Mouse (Mus musculus) neural tube, embryonic 11.5 days (tissue): ENCODE measurements around the gene Mif4gd. TPM values are rescaled to one million over a fixed set of nuclear protein-coding genes. Genes with fewer than 3 reads are reported as not detected.

ENCODE experiments used
- ATAC-seq: fragments of 200-750 bp; cut with Nextera tagmentation; 2 replicates; pipeline ENCODE4 v1.8.0; 2017; ENCODE audit warnings: moderate number of reproducible peaks, mild to moderate bottlenecking, moderate TSS enrichment, moderate library complexity; ENCODE audit not compliant: insufficient read depth, low FRiP score, low TSS enrichment
- DNase-seq: peaks from one replicate; pipeline ENCODE4 v3.0.0-alpha.2; 2015; ENCODE audit warnings: low spot score
- H3K27ac ChIP-seq: fragments of 300-500 bp; sonication (generic); 2 replicates; pipeline ENCODE4 v1.5.1; 2014; ENCODE audit warnings: low read depth, mild to moderate bottlenecking, low read length
- H3K27me3 ChIP-seq: fragments of 300-500 bp; sonication (generic); 2 replicates; pipeline ENCODE4 v1.6.1; 2014; ENCODE audit warnings: mild to moderate bottlenecking, low read length, mixed read lengths; ENCODE audit not compliant: control insufficient read depth, insufficient read depth
- H3K36me3 ChIP-seq: fragments of 300-500 bp; sonication (generic); 2 replicates; pipeline ENCODE4 v1.6.1; 2014; ENCODE audit warnings: mild to moderate bottlenecking, low read length, moderate library complexity, mixed read lengths; ENCODE audit not compliant: control insufficient read depth, insufficient read depth
- H3K4me1 ChIP-seq: fragments of 300-500 bp; sonication (generic); 2 replicates; pipeline ENCODE4 v1.6.1; 2014; ENCODE audit warnings: low read length, mixed read lengths; ENCODE audit not compliant: control insufficient read depth, insufficient read depth
- H3K4me2 ChIP-seq: fragments of 300-500 bp; sonication (generic); 2 replicates; pipeline ENCODE4 v1.6.1; 2014; ENCODE audit warnings: low read depth, mild to moderate bottlenecking, moderate library complexity
- H3K4me3 ChIP-seq: fragments of 300-500 bp; sonication (generic); 2 replicates; pipeline ENCODE4 v1.5.1; 2014; ENCODE audit warnings: low read depth, low read length
- H3K9ac ChIP-seq: fragments of 300-500 bp; sonication (generic); 2 replicates; pipeline ENCODE4 v1.6.1; 2014; ENCODE audit warnings: mild to moderate bottlenecking, low read length
- H3K9me3 ChIP-seq: fragments of 300-500 bp; sonication (generic); 2 replicates; pipeline ENCODE4 v1.6.1; 2016; ENCODE audit warnings: low read length; ENCODE audit not compliant: control insufficient read depth
- WGBS: fragments of 180-500 bp; shearing (Covaris S2); extraction: QIAGEN DNeasy Blood & Tissue Kit; methylation state at CpG from one replicate; pipeline ENCODE4 v1.1.7; 2014; 5-methylcytosine and 5-hydroxymethylcytosine counted together
- polyA plus RNA-seq: library from polyadenylated mRNA; unstranded; fragments of >200 nt; fragmentation: Nextera tagmentation; extraction: Ambion mirVana; gene quantifications from 2 replicates; pipeline ENCODE4 v1.2.1, GENCODE M21; 2014

Mif4gd gene
- polyA plus RNA-seq, 1 experiment from 2014 or later: 17.1 TPM

DNA sequence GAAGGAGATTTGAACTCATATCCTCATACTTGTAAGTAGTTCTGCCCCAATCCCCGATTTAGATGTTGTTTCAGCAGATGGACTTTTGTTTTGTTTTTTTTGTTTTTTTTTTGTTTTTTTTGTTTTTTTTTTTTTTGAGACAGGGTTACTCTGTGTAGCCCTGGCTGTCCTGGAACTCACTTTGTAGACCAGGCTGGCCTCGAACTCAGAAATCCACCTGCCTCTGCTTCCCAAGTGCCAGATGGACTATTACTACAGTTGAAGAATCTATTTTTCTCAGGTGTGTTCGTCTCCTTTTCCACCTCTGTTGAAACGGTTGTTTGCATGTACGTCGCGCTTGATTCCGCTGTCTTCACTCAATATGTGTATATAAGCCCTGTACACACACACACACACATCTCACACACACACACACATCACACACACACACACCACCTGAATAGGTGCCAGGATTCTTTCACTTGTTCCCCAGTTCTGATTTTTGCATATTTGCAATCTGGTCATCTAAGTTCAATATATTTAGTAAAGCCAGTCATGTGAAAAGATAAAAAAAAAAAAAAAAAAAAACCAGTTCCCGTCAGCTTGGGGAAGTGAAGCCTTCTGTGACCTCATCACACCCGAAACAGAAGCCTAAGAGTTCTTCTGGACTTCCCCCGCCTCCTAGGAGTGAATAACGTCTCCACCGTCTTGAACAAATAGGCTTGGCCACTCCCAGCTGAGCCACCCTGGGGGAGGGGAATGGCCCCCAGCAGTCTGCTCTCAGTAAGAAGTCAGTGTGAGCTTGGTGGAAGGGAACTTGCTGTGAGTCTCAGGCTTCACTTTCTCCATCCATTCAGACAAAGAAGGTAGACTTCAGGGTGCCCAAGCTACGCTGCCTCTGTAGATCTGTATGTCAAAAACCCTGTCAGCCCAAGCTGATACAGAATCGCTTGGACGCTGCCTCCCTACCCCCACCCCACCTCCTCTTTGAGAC lies 18.0 kb upstream of the Mif4gd start:
- Histone ChIP-seq H3K9me3 (no peaks in the 10 kb centered on the region), H3K36me3 (no peaks in the 10 kb centered on the region), H3K27me3 (no peaks in the 10 kb centered on the region), H3K4me1 (0 out of 2 replicates have a peak, but pooled peaks cover 2% of the 10 kb centered on the region), H3K9ac (no peak overlapping the region), H3K4me2 (no peak overlapping the region), H3K4me3 (no peak overlapping the region), H3K27ac (no peak overlapping the region)
- DNase-seq: no peak
- 55% methylated on average over 16 of the region's 16 CpGs for WGBS
- no peak for ATAC-seq

DNA sequence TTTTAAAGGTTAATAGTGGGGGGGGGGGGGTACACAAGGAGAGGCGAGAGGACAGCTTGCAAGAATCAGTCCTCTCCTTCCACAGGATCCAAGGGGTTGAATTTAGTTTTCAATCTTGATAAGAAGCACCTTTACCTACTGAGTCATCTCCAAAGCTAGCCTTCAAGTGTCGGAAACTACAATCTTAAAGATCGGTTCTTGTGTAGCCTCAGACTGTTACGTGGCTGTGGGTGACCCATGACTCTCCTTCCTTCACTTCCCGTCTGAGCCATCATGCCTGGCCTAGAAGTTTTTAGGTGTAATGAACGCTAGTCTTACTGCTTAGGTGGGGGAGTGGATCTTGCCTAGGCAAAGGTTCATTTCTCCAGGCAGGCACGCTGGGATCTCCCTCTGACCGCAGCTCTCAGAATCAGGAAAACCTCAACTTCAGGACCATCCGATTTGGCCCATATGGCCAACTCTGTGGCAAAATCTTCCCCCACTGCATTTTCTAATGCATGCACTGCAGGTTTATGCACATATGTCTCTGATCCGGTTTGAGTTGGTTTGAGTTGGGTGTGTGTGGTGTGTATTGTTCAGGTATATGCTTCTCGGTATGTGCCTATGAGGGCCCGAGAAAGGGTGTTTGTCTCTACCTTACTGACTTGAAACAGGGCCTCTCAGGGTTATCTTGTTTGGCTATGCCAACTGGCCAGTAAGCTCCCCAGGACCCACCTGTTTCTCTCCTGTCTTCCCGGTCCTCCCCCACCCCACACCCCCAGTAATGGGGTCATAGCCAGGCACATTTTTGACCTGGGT lies 17.2 kb upstream of the Mif4gd start:
- H3K36me3 ChIP-seq: no peaks in the 10 kb centered on the region

DNA sequence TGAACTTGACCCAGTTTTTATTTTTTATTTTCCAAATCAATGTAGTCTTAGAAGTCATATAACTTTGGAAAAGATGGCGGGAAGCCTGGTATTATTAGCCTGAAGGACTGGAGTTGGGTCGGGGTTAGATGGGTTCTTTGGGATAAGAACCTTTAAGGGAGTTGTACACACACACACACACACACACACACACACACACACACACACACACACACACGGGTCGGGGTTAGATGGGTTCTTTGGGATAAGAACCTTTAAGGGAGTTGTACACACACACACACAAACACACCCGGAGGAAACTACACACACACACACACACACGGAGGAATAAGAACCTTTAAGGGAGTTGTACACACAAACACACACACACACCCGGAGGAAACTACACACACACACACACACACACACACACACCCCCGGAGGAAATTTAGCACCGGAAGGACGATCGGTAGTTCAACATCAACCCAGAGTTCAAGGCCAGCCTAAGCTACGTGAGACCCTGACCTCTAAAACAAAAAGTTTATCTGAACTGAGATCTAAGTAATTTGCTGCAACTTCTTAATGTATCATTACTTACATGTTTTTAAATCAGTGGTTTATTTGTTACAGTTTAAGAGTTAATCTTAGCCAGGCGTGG lies 15.8 kb upstream of the Mif4gd start:
- H3K27ac ChIP-seq: no peak overlapping the region

More for the DNA sequence above, 17.2 kb upstream of the Mif4gd start:
- DNase-seq: no peak
- Histone ChIP-seq H3K4me2 (no peak overlapping the region), H3K9ac (no peak overlapping the region), H3K4me1 (0 out of 2 replicates have a peak, but pooled peaks cover 2% of the 10 kb centered on the region), H3K27ac (no peak overlapping the region), H3K9me3 (no peaks in the 10 kb centered on the region), H3K4me3 (no peak overlapping the region), H3K27me3 (no peaks in the 10 kb centered on the region)
- 85% methylated on average over 13 of the region's 13 CpGs for WGBS
- ATAC-seq: no peak

DNA sequence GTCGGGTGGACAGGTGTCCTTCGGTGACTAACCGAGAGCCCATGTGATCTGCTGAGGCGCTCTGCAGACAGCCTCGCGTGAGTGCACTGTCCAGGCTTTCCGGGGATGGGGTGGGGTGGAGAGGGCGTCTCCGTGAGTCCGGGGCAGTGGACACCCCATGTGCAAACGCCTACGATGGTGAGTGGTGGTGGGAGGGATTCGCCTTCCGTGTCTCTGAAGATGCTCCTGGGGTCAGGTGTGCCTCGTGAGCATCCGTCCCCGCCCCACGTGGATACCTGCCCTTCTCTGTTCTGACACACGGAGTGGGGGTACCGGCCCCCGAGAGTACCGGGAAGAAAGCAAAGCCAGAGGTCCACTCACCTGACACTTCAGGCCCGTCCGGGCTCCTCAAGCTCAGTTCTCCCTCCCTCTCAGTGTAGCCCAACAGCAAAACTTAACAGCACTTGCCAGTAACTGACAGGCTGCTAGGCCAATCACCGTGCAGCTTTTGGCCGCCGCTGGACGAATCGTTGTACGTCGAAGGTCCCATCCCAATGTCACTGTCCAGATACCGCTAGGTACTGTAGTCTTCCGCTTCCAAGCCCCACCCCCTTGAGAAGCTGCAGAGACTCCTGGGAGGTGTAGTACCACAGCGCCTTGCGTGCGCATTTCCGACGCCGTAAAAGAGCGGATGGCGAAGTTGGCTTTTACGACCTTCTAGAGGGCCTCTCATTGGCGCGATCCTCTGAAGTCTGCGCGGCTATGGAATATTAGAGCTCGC lies 15.1 kb upstream of the Mif4gd start, which contains the start of gene Slc25a19:
Slc25a19 (minus strand) TSS at position 591 of the 760 bp plus-strand sequence.
- peak; percentile 100 for ATAC-seq
- Histone ChIP-seq H3K36me3 (peaks cover 1% of the 10 kb centered on the region; the same call in 1 of the 2 replicates), H3K4me2 (peak within 1 kb of the TSS; percentile 95), H3K4me3 (peak within 1 kb of the TSS; percentile 65), H3K9ac (peak within 1 kb of the TSS; percentile 56), H3K27me3 (no peaks in the 10 kb centered on the region), H3K4me1 (0 out of 2 replicates have a peak, but pooled peaks cover 2% of the 10 kb centered on the region), H3K27ac (no peak within 1 kb of the TSS), H3K9me3 (no peaks in the 10 kb centered on the region)
- DNase-seq: peak; percentile 98
- WGBS: under 1% methylated on average over 47 of the region's 47 CpGs

More for the DNA sequence above, 15.8 kb upstream of the Mif4gd start:
- Histone ChIP-seq H3K27me3 (no peaks in the 10 kb centered on the region), H3K4me2 (peak overlapping the region; percentile 37), H3K4me1 (0 out of 2 replicates have a peak, but pooled peaks cover 2% of the 10 kb centered on the region), H3K4me3 (peak overlapping the region; percentile 65), H3K9me3 (no peaks in the 10 kb centered on the region), H3K9ac (no peak overlapping the region; the same call in 1 of the 2 replicates), H3K36me3 (no peaks in the 10 kb centered on the region)
- DNase-seq: no peak
- no peak for ATAC-seq
- 66% methylated on average over 11 of the region's 13 CpGs for WGBS

DNA sequence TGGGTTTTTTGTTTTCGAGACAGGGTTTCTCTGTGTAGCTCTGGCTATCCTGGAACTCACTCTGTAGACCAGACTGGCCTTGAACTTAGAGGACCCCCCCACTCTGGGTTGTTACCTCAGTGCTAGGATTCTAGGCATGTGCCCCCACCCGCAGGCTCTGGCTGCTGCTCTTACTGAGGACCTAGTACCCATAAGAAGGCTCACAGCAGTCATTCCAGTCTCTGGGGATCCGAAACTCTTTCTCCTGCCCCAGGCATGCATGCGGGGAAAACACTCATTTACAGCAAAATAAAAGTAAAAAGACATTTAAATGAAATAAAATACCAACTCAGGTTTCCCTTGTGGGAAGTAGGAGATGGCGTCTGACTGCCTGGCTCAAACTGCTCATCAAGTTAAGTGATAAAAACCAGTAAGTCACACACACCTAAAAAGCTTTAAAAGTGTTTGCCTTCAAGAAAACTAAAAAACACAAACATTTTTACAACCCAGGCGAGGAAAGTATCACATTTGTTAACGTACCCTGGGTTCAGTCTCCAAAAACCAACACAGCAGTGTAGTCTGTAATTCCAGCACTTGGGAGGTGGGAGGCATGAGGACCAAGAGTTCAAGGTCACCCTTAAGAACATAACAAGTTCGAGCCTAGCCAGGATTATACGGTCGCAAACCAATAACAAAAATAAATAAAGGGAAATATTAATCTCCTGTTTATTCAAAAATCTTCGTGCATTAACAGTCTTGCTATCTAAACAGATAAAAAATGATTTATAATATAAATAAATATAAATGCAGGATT lies 14.3 kb upstream of the Mif4gd start:
- no peak overlapping the region for H3K27ac ChIP-seq

DNA sequence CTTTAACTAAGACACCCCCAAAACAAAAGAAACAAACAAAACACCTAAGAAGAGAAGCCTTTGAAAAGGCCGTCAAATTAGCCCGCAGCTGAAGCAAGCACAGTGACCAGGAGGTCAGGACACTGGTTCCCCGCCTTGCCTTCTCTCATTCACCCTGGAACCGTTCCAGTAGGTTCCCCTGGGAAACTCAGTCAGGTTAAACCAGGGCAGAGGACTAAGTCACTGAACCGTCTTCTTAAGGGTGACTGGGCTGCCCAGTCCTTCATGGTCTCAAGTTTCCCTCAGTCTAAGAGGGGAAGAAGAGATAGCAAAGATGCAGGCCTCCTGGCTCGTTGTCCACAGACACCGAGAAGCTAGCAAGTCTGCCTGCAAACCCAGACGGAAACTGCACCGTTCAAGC lies 13.1 kb upstream of the Mif4gd start:
- no peak for ATAC-seq
- no peak overlapping the region for H3K9ac ChIP-seq

More for the DNA sequence above, 14.3 kb upstream of the Mif4gd start:
- Histone ChIP-seq H3K27me3 (no peaks in the 10 kb centered on the region), H3K4me3 (peak overlapping the region; percentile 65), H3K9ac (no peak overlapping the region; the same call in 1 of the 2 replicates), H3K4me1 (0 out of 2 replicates have a peak, but pooled peaks cover 2% of the 10 kb centered on the region), H3K4me2 (peak overlapping the region; percentile 95), H3K36me3 (peaks cover 3% of the 10 kb centered on the region; the same call in 1 of the 2 replicates), H3K9me3 (no peaks in the 10 kb centered on the region)
- ATAC-seq (no peak), DNase-seq (no peak)
- 54% methylated on average over 11 of the region's 11 CpGs for WGBS

DNA sequence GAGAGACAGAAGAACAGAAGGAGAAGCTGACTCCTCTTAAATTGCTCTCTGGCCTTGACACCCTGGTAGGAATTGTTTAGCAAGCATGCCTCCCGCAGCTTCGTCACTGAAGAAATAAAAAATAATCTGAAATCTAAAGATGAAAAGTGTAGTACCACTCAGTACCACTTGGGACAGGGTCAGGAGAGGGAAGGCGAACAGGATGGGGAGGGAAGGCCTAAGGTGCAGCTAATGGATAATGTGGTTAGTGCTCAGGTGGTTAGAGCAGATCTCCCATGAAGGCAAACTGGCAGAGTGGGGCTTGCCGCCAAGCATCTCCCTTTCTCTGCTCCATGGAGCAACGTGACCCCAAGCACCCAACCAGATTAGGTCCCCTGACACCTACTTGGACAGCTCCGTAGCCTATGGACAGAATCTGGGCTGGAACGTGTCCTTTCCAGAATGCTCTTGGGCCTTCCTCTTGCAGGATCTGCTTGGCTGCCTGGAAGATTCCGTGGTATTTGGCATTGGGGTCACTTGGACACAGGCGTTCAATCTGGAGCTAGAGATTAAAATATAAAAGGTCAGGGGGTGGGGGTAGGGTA lies 10.8 kb upstream of the Mif4gd start:
- H3K4me1 ChIP-seq: 0 out of 2 replicates have a peak, but pooled peaks cover 2% of the 10 kb centered on the region
- no peak overlapping the region for H3K27ac ChIP-seq
- no peaks in the 10 kb centered on the region for H3K27me3 ChIP-seq
- H3K9me3 ChIP-seq: no peaks in the 10 kb centered on the region
- no peak overlapping the region for H3K4me2 ChIP-seq
- no peak overlapping the region for H3K9ac ChIP-seq
- WGBS: 83% methylated on average over 9 of the region's 9 CpGs
- no peak overlapping the region for H3K4me3 ChIP-seq
- ATAC-seq: no peak
- H3K36me3 ChIP-seq: peaks cover 3% of the 10 kb centered on the region; the same call in 1 of the 2 replicates
- no peak for DNase-seq

More for the DNA sequence above, 13.1 kb upstream of the Mif4gd start:
- no peaks in the 10 kb centered on the region for H3K9me3 ChIP-seq
- H3K4me1 ChIP-seq: 0 out of 2 replicates have a peak, but pooled peaks cover 2% of the 10 kb centered on the region
- WGBS: 84% methylated on average over 9 of the region's 9 CpGs
- no peak for DNase-seq
- no peak overlapping the region for H3K4me2 ChIP-seq
- peaks cover 3% of the 10 kb centered on the region; the same call in 1 of the 2 replicates for H3K36me3 ChIP-seq
- H3K27me3 ChIP-seq: no peaks in the 10 kb centered on the region
- H3K27ac ChIP-seq: no peak overlapping the region
- no peak overlapping the region for H3K4me3 ChIP-seq
